In the genomic region with DNA sequence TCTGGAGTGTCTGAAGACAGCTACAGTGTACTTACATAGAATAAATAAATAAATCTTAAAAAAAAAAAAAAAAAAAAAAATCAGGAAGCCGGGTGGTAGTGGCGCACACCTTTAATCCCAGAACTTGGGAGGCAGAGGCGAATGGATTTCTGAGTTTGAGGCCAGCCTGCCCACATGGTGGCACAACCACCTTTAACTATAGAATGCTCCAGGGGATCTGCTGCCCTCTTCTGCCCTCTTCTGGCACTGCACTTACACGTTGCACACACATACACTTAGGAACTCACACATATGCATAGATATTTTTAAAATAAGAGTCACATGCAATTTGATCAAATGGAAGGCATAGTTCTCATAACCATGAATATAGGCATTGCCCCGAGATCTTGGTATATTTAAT, we compare ENCODE assay signal across 16 mouse cellular contexts. TPM values are rescaled to one million over a fixed set of nuclear protein-coding genes. Genes with fewer than 3 reads are reported as not detected.
DNase-seq lines count a peak whose midpoint lies in the region; ATAC-seq and TF ChIP-seq lines count a peak whose summit lies in the region.
"Had no signal": no experiment of that assay in that cellular context is flagged by ENCODE, and none has a peak within 500 bp of the region (broad histone marks: within the 10 kb centered on the region; RNA-seq: fewer than 3 reads in every experiment).

No protein-coding gene starts in this region.

- TF ChIP-seq EP300 in liver, embryonic 14.5 days (IDR thresholded peaks at IDR 0.05; ENCODE audit: low read depth), result no peak

- DNase-seq in forebrain, postnatal 0 days, result no peak
- no peak for DNase-seq in liver, embryonic 14.5 days (ENCODE audit: low read depth in 3 of 3, low spot score in 3 of 3)
- DNase-seq in liver, result no peak
- DNase-seq in brain, embryonic 14.5 days (ENCODE audit: low read depth), result no peak
- DNase-seq in ovary, adult 18-20 months (ENCODE audit: low spot score), result no peak
- DNase-seq in cerebellum, postnatal 25 days, result no peak
- DNase-seq: cerebellum, adult 2 months; heart, adult 11 months; kidney, adult 8-10 months; lung, postnatal 10 days had no signal

- H3K9ac ChIP-seq in forebrain, postnatal 0 days, result no peak overlapping the region
- H3K9ac ChIP-seq in forebrain, embryonic 12.5 days, result no peak overlapping the region
- H3K9ac ChIP-seq in liver, embryonic 14.5 days (replicated peaks), result no peak overlapping the region
- H3K9ac ChIP-seq: forebrain, embryonic 13.5 days; hindbrain, embryonic 15.5 days; limb, embryonic 12.5 days had no signal

- no peak for TF ChIP-seq POLR2A in brain, embryonic 14.5 days (IDR thresholded peaks at IDR 0.05; ENCODE audit: borderline replicate concordance, extremely low read depth, insufficient read depth, insufficient read length, poor library complexity, severe bottlenecking)

- ATAC-seq in forebrain, postnatal 0 days, result no peak
- ATAC-seq in forebrain, embryonic 12.5 days (ENCODE audit: low FRiP score), result no peak
- ATAC-seq in liver, embryonic 14.5 days (ENCODE audit: insufficient read depth), result no peak
- ATAC-seq: forebrain, embryonic 13.5 days had no signal

- H3K27ac ChIP-seq in forebrain, postnatal 0 days (ENCODE audit: low read depth, low read length), result no peak overlapping the region
- no peak overlapping the region for H3K27ac ChIP-seq in forebrain, embryonic 12.5 days
- no peak overlapping the region for H3K27ac ChIP-seq in liver, embryonic 14.5 days
- H3K27ac ChIP-seq: forebrain, embryonic 13.5 days; hindbrain, embryonic 15.5 days; left cerebral cortex, adult 2 months; limb, embryonic 12.5 days had no signal

- no peaks in the 10 kb centered on the region for H3K4me1 ChIP-seq in forebrain, postnatal 0 days (ENCODE audit: insufficient read depth)
- H3K4me1 ChIP-seq in forebrain, embryonic 12.5 days, result 0 out of 2 replicates have a peak, but pooled peaks cover 6% of the 10 kb centered on the region
- no peaks in the 10 kb centered on the region for H3K4me1 ChIP-seq in liver, embryonic 14.5 days (replicated peaks; ENCODE audit: control insufficient read depth in 2 of 2, insufficient read depth in 2 of 2, low read length in 1 of 2)
- H3K4me1 ChIP-seq in E14TG2a.4 (replicated peaks; ENCODE audit: low read depth, low read length), result peaks cover 60% of the 10 kb centered on the region
- H3K4me1 ChIP-seq: forebrain, embryonic 13.5 days had no signal

- no peak overlapping the region for H3K4me2 ChIP-seq in forebrain, postnatal 0 days (ENCODE audit: low read depth)
- H3K4me2 ChIP-seq in forebrain, embryonic 12.5 days, result no peak overlapping the region
- H3K4me2 ChIP-seq in liver, embryonic 14.5 days (ENCODE audit: low read depth), result no peak overlapping the region
- H3K4me2 ChIP-seq: forebrain, embryonic 13.5 days; hindbrain, embryonic 15.5 days; limb, embryonic 12.5 days had no signal

- no peak overlapping the region for H3K4me3 ChIP-seq in forebrain, postnatal 0 days (ENCODE audit: low read depth, low read length)
- no peak overlapping the region for H3K4me3 ChIP-seq in forebrain, embryonic 12.5 days (replicated peaks)
- H3K4me3 ChIP-seq in liver, embryonic 14.5 days (ENCODE audit: insufficient read depth in 1 of 2, low read depth in 2 of 2, low read length in 2 of 2), result no peak overlapping the region
- H3K4me3 ChIP-seq in E14TG2a.4 (replicated peaks; ENCODE audit: low read length), result no peak overlapping the region
- H3K4me3 ChIP-seq: forebrain, embryonic 13.5 days; hindbrain, embryonic 15.5 days; left cerebral cortex, adult 2 months; limb, embryonic 12.5 days had no signal

- no peaks in the 10 kb centered on the region for H3K27me3 ChIP-seq in forebrain, postnatal 0 days (ENCODE audit: insufficient read depth, low read length)
- no peaks in the 10 kb centered on the region for H3K27me3 ChIP-seq in forebrain, embryonic 12.5 days
- no peaks in the 10 kb centered on the region for H3K27me3 ChIP-seq in liver, embryonic 14.5 days (ENCODE audit: control insufficient read depth, insufficient read depth, low read length)
- H3K27me3 ChIP-seq in E14TG2a.4 (ENCODE audit: insufficient read depth, low read length), result no peaks in the 10 kb centered on the region
- H3K27me3 ChIP-seq: forebrain, embryonic 13.5 days; hindbrain, embryonic 15.5 days; limb, embryonic 12.5 days had no signal

- WGBS in forebrain, postnatal 0 days, result 97% methylated on average over 5 of the region's 5 CpGs
- 97% methylated on average over 5 of the region's 5 CpGs for WGBS in forebrain, embryonic 12.5 days
- 76% methylated on average over 5 of the region's 5 CpGs for WGBS in liver, embryonic 14.5 days (ENCODE audit: insufficient replicate concordance)

- TF ChIP-seq CTCF in forebrain, postnatal 0 days (IDR thresholded peaks at IDR 0.05; ENCODE audit: low read depth), result peak; percentile 14; the same call in 1 of the 2 replicates
- TF ChIP-seq CTCF in liver, embryonic 14.5 days (IDR thresholded peaks at IDR 0.05; ENCODE audit: low read depth), result peak; percentile 32
- TF ChIP-seq CTCF in E14TG2a.4 (conservative IDR thresholded peaks at IDR 0.05; ENCODE audit: low read length), result peak; percentile 41
- TF ChIP-seq CTCF in brain, embryonic 14.5 days (IDR thresholded peaks at IDR 0.05; ENCODE audit: borderline replicate concordance, extremely low read depth, insufficient read depth, insufficient read length), result peak; percentile 9; the same call in 1 of the 2 replicates

- no peaks in the 10 kb centered on the region for H3K9me3 ChIP-seq in forebrain, postnatal 0 days (ENCODE audit: low read length)
- no peaks in the 10 kb centered on the region for H3K9me3 ChIP-seq in forebrain, embryonic 12.5 days
- no peaks in the 10 kb centered on the region for H3K9me3 ChIP-seq in liver, embryonic 14.5 days (ENCODE audit: control insufficient read depth, low read length)
- H3K9me3 ChIP-seq in E14TG2a.4 (ENCODE audit: low read length), result no peaks in the 10 kb centered on the region
- H3K9me3 ChIP-seq: forebrain, embryonic 13.5 days; hindbrain, embryonic 15.5 days; limb, embryonic 12.5 days had no signal

- no peaks in the 10 kb centered on the region for H3K36me3 ChIP-seq in forebrain, postnatal 0 days (ENCODE audit: insufficient read depth)
- no peaks in the 10 kb centered on the region for H3K36me3 ChIP-seq in forebrain, embryonic 12.5 days (replicated peaks)
- no peaks in the 10 kb centered on the region for H3K36me3 ChIP-seq in liver, embryonic 14.5 days (replicated peaks; ENCODE audit: control insufficient read depth, insufficient read depth, low read depth)
- peaks cover 2% of the 10 kb centered on the region; the same call in 1 of the 2 replicates for H3K36me3 ChIP-seq in E14TG2a.4 (ENCODE audit: insufficient read depth, low read length)
- H3K36me3 ChIP-seq: hindbrain, embryonic 15.5 days had no signal

RNA-seq across cellular contexts. Expression of a gene that starts 35.3 kb away (rescaled TPM):
- 11.2 and 12.2 TPM in 2 replicates for total RNA-seq in forebrain, postnatal 0 days (2014; rRNA removed)
- 4.7 and 5.6 TPM in 2 replicates for polyA plus RNA-seq in forebrain, postnatal 0 days (2015; fragmentation: Nextera tagmentation; extraction: Ambion mirVana)
- polyA plus RNA-seq in forebrain, embryonic 12.5 days (2016; fragmentation: Nextera tagmentation; extraction: Ambion mirVana), result 102 and 106 TPM in 2 replicates
- 3.4 and 3.7 TPM in 2 replicates for polyA plus RNA-seq in liver, embryonic 14.5 days (2012; rRNA removed)
- polyA plus RNA-seq in liver, embryonic 14.5 days (2014; fragmentation: Nextera tagmentation; extraction: Ambion mirVana), result 7.3 and 7.6 TPM in 2 replicates
- 18.7 and 23.8 TPM in 2 replicates for polyA plus RNA-seq in brain, embryonic 14.5 days (2012; rRNA removed)
